Mouse (Mus musculus) neural tube, embryonic 13.5 days (tissue): Measurements from ENCODE around the gene Manea. TPM values are rescaled to one million over a fixed set of nuclear protein-coding genes. Genes with fewer than 3 reads are reported as not detected.

Source experiments
- ATAC-seq: fragments of 200-750 bp; cut with Nextera tagmentation; 2 replicates; pipeline ENCODE4 v1.8.0; 2017; ENCODE audit warnings: low read depth, mild to moderate bottlenecking, moderate TSS enrichment, moderate library complexity
- H3K27ac ChIP-seq: fragments of 300-500 bp; sonication (generic); replicated peaks from 2 replicates; pipeline ENCODE4 v1.5.1; 2015; ENCODE audit warnings: moderate library complexity, mild to moderate bottlenecking, inconsistent platforms
- H3K27me3 ChIP-seq: fragments of 300-500 bp; sonication (generic); 2 replicates; pipeline ENCODE4 v1.6.1; 2015; ENCODE audit warnings: mild to moderate bottlenecking, inconsistent platforms
- H3K36me3 ChIP-seq: fragments of 300-500 bp; sonication (generic); 2 replicates; pipeline ENCODE4 v1.6.1; 2015; ENCODE audit warnings: mild to moderate bottlenecking, inconsistent platforms
- H3K4me1 ChIP-seq: fragments of 300-500 bp; sonication (generic); replicated peaks from 2 replicates; pipeline ENCODE4 v1.6.1; 2015; ENCODE audit warnings: inconsistent platforms
- H3K4me2 ChIP-seq: fragments of 300-500 bp; sonication (generic); 2 replicates; pipeline ENCODE4 v1.6.1; 2015; ENCODE audit warnings: inconsistent platforms, mild to moderate bottlenecking, moderate library complexity
- H3K4me3 ChIP-seq: fragments of 300-500 bp; sonication (generic); 2 replicates; pipeline ENCODE4 v1.5.1; 2015; ENCODE audit warnings: mild to moderate bottlenecking, inconsistent platforms
- H3K9ac ChIP-seq: fragments of 300-500 bp; sonication (generic); 2 replicates; pipeline ENCODE4 v1.6.1; 2015; ENCODE audit warnings: moderate library complexity, mild to moderate bottlenecking, inconsistent platforms
- H3K9me3 ChIP-seq: fragments of 300-500 bp; sonication (generic); 2 replicates; pipeline ENCODE4 v1.6.1; 2016; ENCODE audit warnings: inconsistent platforms
- WGBS: fragments of 180-500 bp; shearing (Covaris S2); methylation state at CpG from one replicate; pipeline ENCODE4 v1.1.7; 2015; 5-methylcytosine and 5-hydroxymethylcytosine counted together
- polyA plus RNA-seq: library from polyadenylated mRNA; unstranded; fragments of >200 nt; fragmentation: Nextera tagmentation; extraction: Ambion mirVana; gene quantifications from 2 replicates; pipeline ENCODE4 v1.2.1, GENCODE M21; 2015

The Manea gene
- polyA plus RNA-seq, 1 experiment from 2014 or later, result 16.3 TPM

GRCm38 (mm10) chr4:26275769-26276168 lies 70.9 kb downstream of the Manea start:
- no peaks in the 10 kb centered on the region for H3K27me3 ChIP-seq
- no peak for ATAC-seq
- no peak overlapping the region for H3K27ac ChIP-seq
- no peak overlapping the region for H3K4me3 ChIP-seq
- no peaks in the 10 kb centered on the region for H3K36me3 ChIP-seq
- no peaks in the 10 kb centered on the region for H3K9me3 ChIP-seq
- H3K9ac ChIP-seq, result no peak overlapping the region
- H3K4me2 ChIP-seq, result no peak overlapping the region
- H3K4me1 ChIP-seq, result peaks cover 8% of the 10 kb centered on the region
- 81% methylated on average over 2 of the region's 2 CpGs for WGBS
